Mouse (Mus musculus) left cerebral cortex, adult 8-10 months (tissue): ENCODE data around the gene Nfatc2ip. TPM values are rescaled to one million over a fixed set of nuclear protein-coding genes. Genes with fewer than 3 reads are reported as not detected.

Experiments
- microRNA-seq, 2 experiments: library from miRNA; unstranded; fragments of <30 nt; microRNA quantifications; one replicate each; pipeline ENCODE4 v1.2.0; 2022
- total RNA-seq, 4 experiments: library from RNA; stranded (reverse); gene quantifications; 2 replicates each; pipeline ENCODE4 v1.2.4; 2022

Gene Nfatc2ip
- total RNA-seq, 4 experiments from 2014 or later = 4.4 to 6.4 (median 5.3) TPM

Small RNAs within 50 kb of the gene (microRNA-seq; reads per million reads assigned to microRNA genes)
- gene Mir7058 = 0 reads per million in 2 experiments

Other genes starting within 250 kb of the Nfatc2ip start
- gene Xpo6, start 196.2 kb downstream of the Nfatc2ip start, total RNA-seq = 100 to 1,000 TPM in 1 of 4 experiments, 10 to 100 TPM in 3; 88.8 to 104 (median 97.5) TPM
- gene Sbk1, start 124.1 kb downstream of the Nfatc2ip start, total RNA-seq = 10 to 100 TPM; 50.0 to 62.1 (median 56.5) TPM
- 1 to 10 TPM in 1 of 4 experiments, under 1 TPM in 3; 0.30 to 1.1 (median 0.84) TPM for gene Lat, start 27.2 kb downstream of the Nfatc2ip start, total RNA-seq
- gene Spns1, start 19.3 kb downstream of the Nfatc2ip start, total RNA-seq = 10 to 100 TPM; 69.2 to 85.9 (median 79.1) TPM
- gene Cd19, start 18.2 kb upstream of the Nfatc2ip start, total RNA-seq = not detected
- 10 to 100 TPM; 12.0 to 16.0 (median 13.7) TPM for gene Rabep2, start 32.0 kb upstream of the Nfatc2ip start, total RNA-seq
- 1 to 10 TPM in 3 of 4 experiments, under 1 TPM in 1; 0.95 to 9.4 (median 5.3) TPM for gene Atp2a1, start 66.4 kb upstream of the Nfatc2ip start, total RNA-seq
- gene Sh2b1, start 78.7 kb upstream of the Nfatc2ip start, total RNA-seq = 10 to 100 TPM; 64.2 to 70.0 (median 67.1) TPM
- 10 to 100 TPM; 77.6 to 99.8 (median 84.1) TPM for gene Tufm, start 90.6 kb upstream of the Nfatc2ip start, total RNA-seq
- gene Atxn2l, start 106.7 kb upstream of the Nfatc2ip start, total RNA-seq = 100 to 1,000 TPM in 3 of 4 experiments, 10 to 100 TPM in 1; 98.1 to 122 (median 112) TPM
- gene Eif3c, start 169.7 kb upstream of the Nfatc2ip start, total RNA-seq = 100 to 1,000 TPM; 173 to 189 (median 180) TPM
- 1 to 10 TPM in 2 of 4 experiments, under 1 TPM in 2; 0.63 to 1.4 (median 1.0) TPM for gene Apobr, start 188.2 kb upstream of the Nfatc2ip start, total RNA-seq
- 10 to 100 TPM; 28.5 to 49.0 (median 38.7) TPM for gene Cln3, start 189.1 kb upstream of the Nfatc2ip start, total RNA-seq
- not detected for gene Il27, start 198.2 kb upstream of the Nfatc2ip start, total RNA-seq
- 10 to 100 TPM; 15.3 to 22.6 (median 17.7) TPM for gene Nupr1, start 234.1 kb upstream of the Nfatc2ip start, total RNA-seq